Mouse (Mus musculus) megakaryocyte, adult 5-6 weeks (primary cell): ENCODE results near the gene Pcna. TPM values are rescaled to one million over a fixed set of nuclear protein-coding genes. Genes with fewer than 3 reads are reported as not detected.

ENCODE experiments used
- ATAC-seq: 2 replicates; pipeline ENCODE4 v1.8.0; 2016; ENCODE audit warnings: mild to moderate bottlenecking, inconsistent platforms; ENCODE audit not compliant: poor library complexity, severe bottlenecking
- total RNA-seq, 2 experiments: library from RNA; stranded (forward) in 1 of 2; stranded (reverse) in 1 of 2; fragments of 153-499, 151-499 nt in 1 of 2; fragments of 221-1000, 200-1000 nt in 1 of 2; gene quantifications; 2 replicates each; pipeline versions ENCODE4 v1.2.3 to v1.2.4; 2015 to 2017

Pcna gene
- total RNA-seq, 2 experiments from 2014 or later, result 482 to 646 TPM

- ATAC-seq, result no peak
These were observed 25.2 kb upstream of the Pcna start for GRCm38 (mm10) chr2:132278273-132278853.

- ATAC-seq, result no peak
These were observed 23.1 kb upstream of the Pcna start for GRCm38 (mm10) chr2:132276249-132276648.

GRCm38 (mm10) chr2:132275527-132275926 is 22.4 kb upstream of the Pcna start:
- no peak for ATAC-seq

- ATAC-seq, result no peak
These were observed 19.7 kb upstream of the Pcna start for GRCm38 (mm10) chr2:132272694-132273389.

GRCm38 (mm10) chr2:132270331-132270951 is 17.3 kb upstream of the Pcna start:
- no peak for ATAC-seq

GRCm38 (mm10) chr2:132269217-132269616 is 16.1 kb upstream of the Pcna start:
- peak; percentile 81 for ATAC-seq

- ATAC-seq, result peak; percentile 61
These were observed 13.0 kb upstream of the Pcna start for GRCm38 (mm10) chr2:132266086-132266485.

GRCm38 (mm10) chr2:132265196-132265595 is 12.1 kb upstream of the Pcna start:
- peak; percentile 30 for ATAC-seq

GRCm38 (mm10) chr2:132264266-132264710 is 11.2 kb upstream of the Pcna start:
- ATAC-seq, result no peak

- peak; percentile 14; the same call in 1 of the 2 replicates for ATAC-seq
These were observed 10.5 kb upstream of the Pcna start for GRCm38 (mm10) chr2:132263421-132264265.

- peak; percentile 83 for ATAC-seq
These were observed 9.8 kb upstream of the Pcna start, which contains the start of gene Cds2 for GRCm38 (mm10) chr2:132262879-132263398. Gene Cds2 (plus strand): TSS chr2:132263148.

- ATAC-seq, result no peak
These were observed 9.1 kb upstream of the Pcna start for GRCm38 (mm10) chr2:132262175-132262574.

GRCm38 (mm10) chr2:132260601-132261000 is 7.5 kb upstream of the Pcna start:
- no peak for ATAC-seq

- ATAC-seq, result no peak
These were observed 4.4 kb upstream of the Pcna start for GRCm38 (mm10) chr2:132257350-132258068.

GRCm38 (mm10) chr2:132253603-132254002 is 489 bp upstream of the Pcna start:
- no peak for ATAC-seq

GRCm38 (mm10) chr2:132251911-132252310 is 1.2 kb downstream of the Pcna start:
- no peak for ATAC-seq

GRCm38 (mm10) chr2:132247539-132248313 is 5.4 kb downstream of the Pcna start, which contains the start of gene Tmem230:
Gene Tmem230 (minus strand): TSS chr2:132247807.
- peak; percentile 88 for ATAC-seq

- ATAC-seq, result peak; percentile 63
These were observed 9.7 kb downstream of the Pcna start for GRCm38 (mm10) chr2:132243370-132243769.

- ATAC-seq, result peak; percentile 50; the same call in 1 of the 2 replicates
These were observed 12.7 kb downstream of the Pcna start for GRCm38 (mm10) chr2:132240457-132240856.
